Mouse (Mus musculus) olfactory bulb, adult 2 months (tissue): ENCODE data around the gene Ano9.

Experiments
- CTCF ChIP-seq: fragments of 200-500 bp; IDR thresholded peaks from 2 replicates; pipeline ENCODE4 v1.5.1; 2012; ENCODE audit warnings: low read depth, mild to moderate bottlenecking, low read length, moderate library complexity; ENCODE audit not compliant: insufficient read depth
- POLR2A ChIP-seq: fragments of 200-500 bp; IDR thresholded peaks from 2 replicates; pipeline ENCODE4 v1.6.1; 2012; ENCODE audit warnings: mild to moderate bottlenecking, low read depth, low read length, moderate library complexity; ENCODE audit not compliant: insufficient read depth

DNA sequence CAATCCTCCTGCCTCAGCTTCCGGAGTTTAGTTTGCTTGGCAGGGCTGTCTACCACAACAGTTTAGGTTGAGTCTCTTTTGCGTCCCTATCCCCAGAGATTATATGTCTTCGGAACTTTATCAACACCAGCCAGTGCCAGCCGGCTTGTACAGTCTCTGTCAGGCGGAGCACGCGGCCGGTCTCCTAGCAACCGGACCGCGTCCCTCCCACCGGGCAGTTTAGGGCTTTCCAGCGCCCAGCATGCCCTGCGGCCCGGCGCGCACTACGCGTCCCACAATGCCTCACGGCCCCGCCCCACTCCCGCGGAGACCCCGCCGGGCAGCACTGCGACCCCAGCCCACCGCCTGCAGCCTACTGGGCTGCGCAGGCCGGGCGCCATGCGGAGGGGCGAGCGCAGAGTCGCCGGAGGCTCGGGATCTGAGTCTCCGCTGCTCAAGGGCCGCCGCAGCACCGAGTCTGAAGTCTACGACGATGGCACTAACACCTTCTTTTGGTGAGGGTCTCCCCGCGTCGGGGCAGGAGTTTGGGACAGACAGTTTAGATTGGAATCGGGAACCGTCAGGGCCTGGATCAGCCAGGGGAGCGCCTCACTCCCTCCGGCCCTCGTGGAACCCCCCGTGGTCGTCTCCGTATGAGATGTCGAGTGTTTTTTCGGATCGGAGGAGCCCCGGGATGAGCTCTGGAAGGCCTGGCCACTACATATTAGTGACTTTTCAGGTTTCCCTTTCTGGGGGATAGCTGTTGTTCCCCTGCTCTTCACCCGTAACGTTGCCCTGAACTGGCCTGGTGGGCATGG, 13.6 kb upstream of the Ano9 start:
- TF ChIP-seq CTCF (no peak), POLR2A (peak; percentile 60; the same call in 1 of the 2 replicates)
